Mouse (Mus musculus) liver, embryonic 11.5 days (tissue): ENCODE data around the gene Rps6ka5. TPM values are rescaled to one million over a fixed set of nuclear protein-coding genes. Genes with fewer than 3 reads are reported as not detected.

Experiments used
- ATAC-seq: fragments of 200-750 bp; cut with Nextera tagmentation; replicated peaks from 2 replicates; pipeline ENCODE4 v1.8.0; 2017; ENCODE audit warnings: moderate number of reproducible peaks, mild to moderate bottlenecking, moderate TSS enrichment, moderate library complexity; ENCODE audit not compliant: low FRiP score
- DNase-seq: peaks from one replicate; pipeline ENCODE4 v3.0.0-alpha.2; 2017; ENCODE audit warnings: low spot score
- H3K27ac ChIP-seq: fragments of 300-500 bp; sonication (generic); 2 replicates; pipeline ENCODE4 v1.5.1; 2014; ENCODE audit warnings: mild to moderate bottlenecking, low read depth, low read length, control low read depth
- H3K27me3 ChIP-seq: fragments of 300-500 bp; sonication (generic); replicated peaks from 2 replicates; pipeline ENCODE4 v1.6.1; 2014; ENCODE audit warnings: low read length, mixed read lengths; ENCODE audit not compliant: control insufficient read depth, insufficient read depth
- H3K36me3 ChIP-seq: fragments of 300-500 bp; sonication (generic); 2 replicates; pipeline ENCODE4 v1.6.1; 2014; ENCODE audit warnings: mild to moderate bottlenecking, low read length, moderate library complexity, mixed read lengths; ENCODE audit not compliant: control insufficient read depth, insufficient read depth
- H3K4me1 ChIP-seq: fragments of 300-500 bp; sonication (generic); replicated peaks from 2 replicates; pipeline ENCODE4 v1.6.1; 2014; ENCODE audit warnings: low read length, mixed read lengths; ENCODE audit not compliant: control insufficient read depth, insufficient read depth
- H3K4me2 ChIP-seq: fragments of 300-500 bp; sonication (generic); 2 replicates; pipeline ENCODE4 v1.6.1; 2014; ENCODE audit warnings: mild to moderate bottlenecking, control low read depth, moderate library complexity
- H3K4me3 ChIP-seq: fragments of 300-500 bp; sonication (generic); 2 replicates; pipeline ENCODE4 v1.5.1; 2014; ENCODE audit warnings: low read depth, low read length, control low read depth
- H3K9ac ChIP-seq: fragments of 300-500 bp; sonication (generic); 2 replicates; pipeline ENCODE4 v1.6.1; 2014; ENCODE audit warnings: low read depth, low read length, control low read depth
- H3K9me3 ChIP-seq: fragments of 300-500 bp; sonication (generic); 2 replicates; pipeline ENCODE4 v1.6.1; 2016; ENCODE audit warnings: low read length, inconsistent platforms, mixed read lengths; ENCODE audit not compliant: control insufficient read depth
- WGBS: fragments of 180-500 bp; shearing (Covaris S2); extraction: QIAGEN DNeasy Blood & Tissue Kit; methylation state at CpG from one replicate; pipeline ENCODE4 v1.1.7; 2014; 5-methylcytosine and 5-hydroxymethylcytosine counted together
- polyA plus RNA-seq: library from polyadenylated mRNA; unstranded; fragments of >200 nt; fragmentation: Nextera tagmentation; extraction: Ambion mirVana; gene quantifications from 2 replicates; pipeline ENCODE4 v1.2.1, GENCODE M21; 2014

Gene Rps6ka5
- polyA plus RNA-seq, 1 experiment from 2014 or later = 2.5 TPM

- ATAC-seq (no peak), DNase-seq (no peak)
- no peak overlapping the region for H3K27ac ChIP-seq
- H3K9ac ChIP-seq = no peak overlapping the region
- H3K4me2 ChIP-seq = no peak overlapping the region
- H3K36me3 ChIP-seq = no peaks in the 10 kb centered on the region
- H3K27me3 ChIP-seq = no peaks in the 10 kb centered on the region
- no peaks in the 10 kb centered on the region for H3K9me3 ChIP-seq
- H3K4me1 ChIP-seq = no peaks in the 10 kb centered on the region
- 74% methylated on average over 6 of the region's 6 CpGs for WGBS
- H3K4me3 ChIP-seq = no peak overlapping the region
Observed at GRCm38 (mm10) chr12:100543437-100544193, 183.2 kb downstream of the Rps6ka5 start.

- no peaks in the 10 kb centered on the region for H3K27me3 ChIP-seq
- no peaks in the 10 kb centered on the region for H3K4me1 ChIP-seq
- H3K27ac ChIP-seq = no peak overlapping the region
- no peak overlapping the region for H3K4me2 ChIP-seq
- WGBS = 87% methylated on average over 6 of the region's 6 CpGs
- no peak overlapping the region for H3K9ac ChIP-seq
- no peak for ATAC-seq
- H3K36me3 ChIP-seq = no peaks in the 10 kb centered on the region
- DNase-seq = no peak
- H3K9me3 ChIP-seq = no peaks in the 10 kb centered on the region
- H3K4me3 ChIP-seq = no peak overlapping the region
Observed at GRCm38 (mm10) chr12:100542494-100542893, 184.3 kb downstream of the Rps6ka5 start.

GRCm38 (mm10) chr12:100542076-100542475, 184.7 kb downstream of the Rps6ka5 start:
- no peak for ATAC-seq

GRCm38 (mm10) chr12:100539158-100539714, 187.5 kb downstream of the Rps6ka5 start:
- H3K4me3 ChIP-seq = no peak overlapping the region
- H3K4me2 ChIP-seq = no peak overlapping the region
- no peak for DNase-seq
- ATAC-seq = no peak
- H3K9me3 ChIP-seq = no peaks in the 10 kb centered on the region
- 44% methylated on average over 9 of the region's 9 CpGs for WGBS
- no peak overlapping the region for H3K9ac ChIP-seq
- no peaks in the 10 kb centered on the region for H3K27me3 ChIP-seq
- H3K4me1 ChIP-seq = no peaks in the 10 kb centered on the region
- H3K36me3 ChIP-seq = no peaks in the 10 kb centered on the region
- no peak overlapping the region for H3K27ac ChIP-seq

More at GRCm38 (mm10) chr12:100542076-100542475, 184.7 kb downstream of the Rps6ka5 start:
- Histone ChIP-seq H3K4me2 (no peak overlapping the region), H3K9ac (no peak overlapping the region), H3K4me1 (no peaks in the 10 kb centered on the region), H3K27ac (no peak overlapping the region), H3K9me3 (no peaks in the 10 kb centered on the region), H3K4me3 (no peak overlapping the region), H3K27me3 (no peaks in the 10 kb centered on the region), H3K36me3 (no peaks in the 10 kb centered on the region)
- no peak for DNase-seq
- 30% methylated on average over 3 of the region's 3 CpGs for WGBS

GRCm38 (mm10) chr12:100538445-100539157, 188.2 kb downstream of the Rps6ka5 start:
- Histone ChIP-seq H3K27ac (no peak overlapping the region), H3K27me3 (no peaks in the 10 kb centered on the region), H3K4me3 (no peak overlapping the region), H3K9ac (no peak overlapping the region), H3K4me2 (no peak overlapping the region), H3K36me3 (no peaks in the 10 kb centered on the region), H3K4me1 (no peaks in the 10 kb centered on the region), H3K9me3 (no peaks in the 10 kb centered on the region)
- WGBS = 57% methylated on average over 7 of the region's 7 CpGs
- DNase-seq (no peak), ATAC-seq (no peak)

GRCm38 (mm10) chr12:100537091-100537490, 189.7 kb downstream of the Rps6ka5 start:
- no peak for DNase-seq

GRCm38 (mm10) chr12:100535028-100535427, 191.8 kb downstream of the Rps6ka5 start:
- H3K36me3 ChIP-seq = no peaks in the 10 kb centered on the region
- no peaks in the 10 kb centered on the region for H3K27me3 ChIP-seq
- no peaks in the 10 kb centered on the region for H3K9me3 ChIP-seq
- no peak overlapping the region for H3K9ac ChIP-seq
- DNase-seq (no peak), ATAC-seq (no peak)
- H3K4me1 ChIP-seq = no peaks in the 10 kb centered on the region
- 85% methylated on average over 12 of the region's 12 CpGs for WGBS
- H3K4me2 ChIP-seq = no peak overlapping the region
- H3K27ac ChIP-seq = no peak overlapping the region
- no peak overlapping the region for H3K4me3 ChIP-seq

More at GRCm38 (mm10) chr12:100537091-100537490, 189.7 kb downstream of the Rps6ka5 start:
- Histone ChIP-seq H3K4me1 (no peaks in the 10 kb centered on the region), H3K9me3 (no peaks in the 10 kb centered on the region), H3K4me3 (no peak overlapping the region), H3K36me3 (no peaks in the 10 kb centered on the region), H3K27ac (no peak overlapping the region), H3K9ac (no peak overlapping the region), H3K27me3 (no peaks in the 10 kb centered on the region), H3K4me2 (no peak overlapping the region)
- no peak for ATAC-seq
- 72% methylated on average over 11 of the region's 11 CpGs for WGBS

- ATAC-seq (no peak), DNase-seq (no peak)
- Histone ChIP-seq H3K4me1 (peaks cover 4% of the 10 kb centered on the region; the same call in 1 of the 2 replicates), H3K4me2 (no peak overlapping the region), H3K9ac (no peak overlapping the region), H3K27me3 (no peaks in the 10 kb centered on the region), H3K36me3 (no peaks in the 10 kb centered on the region), H3K4me3 (no peak overlapping the region), H3K27ac (no peak overlapping the region), H3K9me3 (no peaks in the 10 kb centered on the region)
- 68% methylated on average over 3 of the region's 3 CpGs for WGBS
Observed at GRCm38 (mm10) chr12:100534028-100534427, 192.8 kb downstream of the Rps6ka5 start.
